Mouse (Mus musculus) limb, embryonic 10.5 days (tissue): ENCODE results near the gene Ccdc182. TPM values are rescaled to one million over a fixed set of nuclear protein-coding genes. Genes with fewer than 3 reads are reported as not detected.

Experiments
- DNase-seq: peaks from one replicate; pipeline ENCODE4 v3.0.0-alpha.2; 2017; ENCODE audit warnings: low spot score
- H3K27ac ChIP-seq: fragments of 300-500 bp; sonication (generic); 2 replicates; pipeline ENCODE4 v1.5.1; 2016; ENCODE audit warnings: mild to moderate bottlenecking
- H3K27me3 ChIP-seq: fragments of 300-500 bp; sonication (generic); 2 replicates; pipeline ENCODE4 v1.6.1; 2016; ENCODE audit warnings: low read depth, mild to moderate bottlenecking; ENCODE audit not compliant: poor library complexity, severe bottlenecking
- H3K36me3 ChIP-seq: fragments of 300-500 bp; sonication (generic); 2 replicates; pipeline ENCODE4 v1.6.1; 2016; ENCODE audit warnings: mild to moderate bottlenecking, moderate library complexity
- H3K4me1 ChIP-seq: fragments of 300-500 bp; sonication (generic); 2 replicates; pipeline ENCODE4 v1.6.1; 2016
- H3K4me3 ChIP-seq: fragments of 300-500 bp; sonication (generic); 2 replicates; pipeline ENCODE4 v1.5.1; 2016; ENCODE audit warnings: mild to moderate bottlenecking, moderate library complexity
- H3K9me3 ChIP-seq: fragments of 300-500 bp; sonication (generic); replicated peaks from 2 replicates; pipeline ENCODE4 v1.6.1; 2016; ENCODE audit warnings: mild to moderate bottlenecking
- WGBS: fragments of 180-500 bp; shearing (Covaris S2); methylation state at CpG from one replicate; pipeline ENCODE4 v1.1.7; 2016; 5-methylcytosine and 5-hydroxymethylcytosine counted together
- polyA plus RNA-seq: library from polyadenylated mRNA; unstranded; fragments of >200 nt; fragmentation: Nextera tagmentation; extraction: Ambion mirVana; gene quantifications from 2 replicates; pipeline ENCODE4 v1.2.1, GENCODE M21; 2016

The Ccdc182 gene
- polyA plus RNA-seq, 1 experiment from 2014 or later, result not detected

- H3K4me3 ChIP-seq, result no peak overlapping the region
- H3K9me3 ChIP-seq, result no peaks in the 10 kb centered on the region
- no peak for DNase-seq
- 36% methylated on average over 12 of the region's 12 CpGs for WGBS
- no peaks in the 10 kb centered on the region for H3K36me3 ChIP-seq
- H3K27me3 ChIP-seq, result peaks cover 43% of the 10 kb centered on the region
- 0 out of 2 replicates have a peak overlapping the region, but pooled peaks have one; percentile 19 for H3K27ac ChIP-seq
- H3K4me1 ChIP-seq, result peaks cover 23% of the 10 kb centered on the region
These were observed 5.0 kb upstream of the Ccdc182 start for GRCm38 (mm10) chr11:88288805-88289340.

GRCm38 (mm10) chr11:88291245-88291644, 2.6 kb upstream of the Ccdc182 start:
- no peak for DNase-seq
- peaks cover 61% of the 10 kb centered on the region for H3K27me3 ChIP-seq
- H3K9me3 ChIP-seq, result no peaks in the 10 kb centered on the region
- H3K36me3 ChIP-seq, result no peaks in the 10 kb centered on the region
- no peak overlapping the region for H3K4me3 ChIP-seq
- WGBS, result 66% methylated on average over 4 of the region's 4 CpGs
- peaks cover 43% of the 10 kb centered on the region for H3K4me1 ChIP-seq
- H3K27ac ChIP-seq, result no peak overlapping the region

DNA sequence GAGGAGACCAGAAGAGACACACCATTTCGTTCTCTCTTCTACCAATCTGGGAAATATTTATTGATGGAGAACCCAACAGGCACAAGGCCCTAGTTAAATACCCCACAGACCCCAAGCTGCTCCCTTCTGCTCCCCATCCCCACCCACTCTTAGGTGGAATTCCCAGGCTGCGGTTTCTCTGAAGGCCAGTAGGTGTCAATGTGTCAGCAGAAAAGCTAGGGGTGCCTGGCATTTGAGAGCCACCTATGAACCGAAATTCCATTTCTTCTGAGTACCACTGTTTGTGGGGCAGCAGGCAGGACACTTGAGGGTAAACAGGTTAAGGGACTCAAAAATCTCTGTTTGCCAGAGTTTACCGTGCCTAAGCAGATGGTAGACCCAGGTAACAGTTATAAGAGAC, 2.2 kb upstream of the Ccdc182 start:
- no peak overlapping the region for H3K4me3 ChIP-seq
- no peaks in the 10 kb centered on the region for H3K36me3 ChIP-seq
- WGBS, result 33% methylated on average over 4 of the region's 4 CpGs
- H3K9me3 ChIP-seq, result no peaks in the 10 kb centered on the region
- H3K27ac ChIP-seq, result no peak overlapping the region
- peaks cover 66% of the 10 kb centered on the region for H3K27me3 ChIP-seq
- no peak for DNase-seq
- H3K4me1 ChIP-seq, result peaks cover 45% of the 10 kb centered on the region

DNA sequence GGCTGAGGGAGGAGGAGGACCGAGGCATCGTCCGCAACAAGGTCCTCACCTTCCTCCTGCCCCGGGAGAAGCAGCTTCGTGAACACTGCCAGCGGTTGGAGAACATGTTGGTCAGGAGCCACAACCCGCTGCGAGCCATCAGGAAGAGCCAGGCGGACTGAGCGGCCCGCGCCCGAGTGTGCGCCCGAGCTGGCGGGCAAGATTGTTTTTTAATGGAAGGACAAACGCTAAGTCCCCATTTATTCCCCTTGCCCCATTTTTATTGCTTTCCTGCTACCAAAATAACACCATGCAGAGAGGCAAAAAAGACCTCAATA, 494 bp downstream of the Ccdc182 start:
- no peaks in the 10 kb centered on the region for H3K36me3 ChIP-seq
- H3K4me1 ChIP-seq, result peaks cover 47% of the 10 kb centered on the region
- peak overlapping the region; percentile 71 for H3K27ac ChIP-seq
- no peaks in the 10 kb centered on the region for H3K9me3 ChIP-seq
- WGBS, result 20% methylated on average over 17 of the region's 17 CpGs
- peak overlapping the region; percentile 47 for H3K4me3 ChIP-seq
- no peak for DNase-seq
- H3K27me3 ChIP-seq, result peaks cover 46% of the 10 kb centered on the region

- WGBS, result 60% methylated on average over 5 of the region's 5 CpGs
- peak overlapping the region; percentile 22; the same call in 1 of the 2 replicates for H3K27ac ChIP-seq
- no peaks in the 10 kb centered on the region for H3K36me3 ChIP-seq
- peaks cover 47% of the 10 kb centered on the region for H3K4me1 ChIP-seq
- peaks cover 46% of the 10 kb centered on the region for H3K27me3 ChIP-seq
- no peak for DNase-seq
- H3K9me3 ChIP-seq, result no peaks in the 10 kb centered on the region
- no peak overlapping the region for H3K4me3 ChIP-seq
These were observed 1.4 kb downstream of the Ccdc182 start for GRCm38 (mm10) chr11:88295298-88295697.

DNA sequence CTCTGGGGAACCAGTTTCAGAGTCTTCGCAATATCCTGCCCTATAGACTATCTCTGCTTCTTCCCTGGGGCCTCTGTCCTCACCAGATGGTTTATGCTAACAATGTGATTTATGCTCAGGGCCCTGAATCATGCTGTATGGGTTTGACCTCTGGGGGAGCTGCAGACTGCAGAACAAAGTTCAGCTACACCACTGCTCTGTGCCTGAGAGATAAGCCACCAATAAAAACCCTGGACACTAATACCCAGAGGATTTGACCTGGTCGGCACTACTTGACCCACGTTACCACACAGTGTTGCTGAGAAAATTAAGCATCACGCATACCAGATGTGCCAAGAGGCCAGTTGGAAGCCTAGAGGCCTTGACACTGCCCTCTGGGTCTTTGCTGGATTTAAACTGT, 3.7 kb downstream of the Ccdc182 start:
- H3K27me3 ChIP-seq, result peaks cover 48% of the 10 kb centered on the region

DNA sequence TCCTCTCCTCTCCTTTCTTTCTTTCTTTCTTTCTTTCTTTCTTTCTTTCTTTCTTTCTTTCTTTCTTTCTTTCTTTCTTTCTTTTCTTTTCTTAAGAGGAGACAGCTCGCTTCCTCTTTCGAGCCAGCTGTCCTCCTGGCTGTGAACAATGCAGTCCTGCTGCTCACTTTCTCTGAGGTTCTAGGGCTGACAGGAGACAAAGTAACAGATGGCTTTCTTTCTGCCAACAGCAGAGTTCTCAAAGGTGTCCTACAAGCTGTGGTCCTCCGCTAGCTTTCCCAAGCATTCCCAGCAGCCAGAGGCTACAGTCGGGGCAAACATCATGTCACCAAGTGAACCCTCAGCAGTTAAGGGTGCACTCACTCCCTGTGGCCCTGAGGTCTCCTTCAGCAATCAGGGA, 5.5 kb downstream of the Ccdc182 start:
- peaks cover 35% of the 10 kb centered on the region for H3K27me3 ChIP-seq
- H3K4me1 ChIP-seq, result peaks cover 42% of the 10 kb centered on the region
- no peak for DNase-seq
- no peak overlapping the region for H3K27ac ChIP-seq
- H3K36me3 ChIP-seq, result no peaks in the 10 kb centered on the region
- no peaks in the 10 kb centered on the region for H3K9me3 ChIP-seq
- no peak overlapping the region for H3K4me3 ChIP-seq
- WGBS, result 91% methylated on average over 4 of the region's 4 CpGs

More for the DNA sequence above, 3.7 kb downstream of the Ccdc182 start:
- no peaks in the 10 kb centered on the region for H3K9me3 ChIP-seq
- H3K27ac ChIP-seq, result no peak overlapping the region
- H3K4me1 ChIP-seq, result peaks cover 54% of the 10 kb centered on the region
- H3K36me3 ChIP-seq, result no peaks in the 10 kb centered on the region
- no peak for DNase-seq
- no peak overlapping the region for H3K4me3 ChIP-seq
- 15% methylated on average over 4 of the region's 4 CpGs for WGBS

- Histone ChIP-seq H3K27ac (no peak overlapping the region), H3K9me3 (no peaks in the 10 kb centered on the region), H3K4me3 (no peak overlapping the region), H3K4me1 (peaks cover 22% of the 10 kb centered on the region), H3K36me3 (no peaks in the 10 kb centered on the region), H3K27me3 (peaks cover 15% of the 10 kb centered on the region)
- peak; percentile 56 for DNase-seq
- 42% methylated on average over 6 of the region's 6 CpGs for WGBS
These were observed 7.8 kb downstream of the Ccdc182 start for GRCm38 (mm10) chr11:88301619-88302018.

DNA sequence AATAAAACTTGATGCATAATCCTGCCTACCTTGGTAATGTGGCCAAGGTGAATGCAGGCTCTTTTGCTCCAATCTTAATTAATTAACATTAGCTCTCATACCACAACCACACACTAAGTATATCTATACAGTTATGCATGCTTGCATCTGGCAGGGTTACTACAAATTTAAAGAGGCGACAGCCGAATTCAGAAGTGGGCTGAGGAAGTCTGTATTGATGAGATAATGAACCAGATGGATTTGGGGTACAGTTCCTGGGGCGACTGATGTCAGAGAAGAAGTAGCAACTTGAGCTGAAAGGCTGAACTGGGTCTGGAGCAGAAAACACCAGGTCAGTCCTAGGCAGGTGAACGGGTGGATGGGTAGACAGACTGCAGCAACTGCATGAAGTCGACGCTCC, 11.9 kb downstream of the Ccdc182 start:
- H3K36me3 ChIP-seq, result no peaks in the 10 kb centered on the region
- no peak for DNase-seq
- 87% methylated on average over 6 of the region's 6 CpGs for WGBS
- H3K4me1 ChIP-seq, result peaks cover 29% of the 10 kb centered on the region
- H3K4me3 ChIP-seq, result no peak overlapping the region
- H3K9me3 ChIP-seq, result no peaks in the 10 kb centered on the region
- H3K27ac ChIP-seq, result no peak overlapping the region
- H3K27me3 ChIP-seq, result peaks cover 11% of the 10 kb centered on the region

DNA sequence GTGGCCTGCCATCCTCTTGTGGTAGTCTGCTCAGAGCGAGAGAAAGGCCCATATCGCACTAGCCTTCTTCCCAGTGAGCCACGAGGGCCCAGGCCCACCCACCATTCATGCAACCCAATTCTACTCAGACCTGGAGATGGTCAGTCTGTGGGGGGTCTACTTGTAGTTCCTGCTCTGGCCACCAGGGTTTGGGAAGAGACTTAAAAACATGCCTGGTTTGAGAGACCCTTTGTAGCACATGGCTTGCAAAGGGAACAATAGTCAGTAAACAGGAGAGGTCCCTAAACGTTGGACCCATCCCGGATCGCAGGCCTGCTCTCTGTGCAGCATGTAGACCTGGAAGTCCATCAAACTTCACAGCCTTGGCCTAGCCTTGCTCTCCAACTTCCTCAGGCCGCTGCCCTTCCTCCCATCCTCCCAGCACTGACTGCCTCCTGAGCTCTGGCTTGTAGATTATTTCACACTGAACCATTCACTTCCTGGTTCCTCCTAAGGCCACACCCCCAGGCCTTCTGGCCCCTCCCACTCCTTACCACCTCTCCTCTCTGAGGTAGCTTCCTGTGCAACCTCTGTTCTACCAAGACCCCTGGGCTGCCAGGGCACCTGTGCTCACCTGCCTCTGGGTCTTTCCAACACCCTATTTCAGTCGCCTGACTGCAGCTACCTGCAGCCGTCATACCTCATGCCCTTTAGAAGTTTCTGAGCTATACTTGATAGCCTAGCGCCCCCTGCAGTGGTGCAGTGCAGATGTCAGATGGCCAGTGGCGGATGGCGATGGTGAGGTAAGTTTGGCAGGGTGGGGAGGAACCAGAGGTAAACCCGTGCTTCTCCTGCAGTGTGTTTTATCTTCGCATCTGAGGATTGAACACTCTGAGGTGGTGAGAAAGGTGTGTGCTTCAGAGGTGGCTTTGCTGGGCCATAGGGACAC, 14.0 kb downstream of the Ccdc182 start:
- 75% methylated on average over 14 of the region's 14 CpGs for WGBS

GRCm38 (mm10) chr11:88309059-88309700, 15.3 kb downstream of the Ccdc182 start:
- Histone ChIP-seq H3K4me1 (peaks cover 43% of the 10 kb centered on the region), H3K36me3 (no peaks in the 10 kb centered on the region), H3K9me3 (no peaks in the 10 kb centered on the region), H3K27ac (peak overlapping the region; percentile 56; the same call in 1 of the 2 replicates), H3K4me3 (no peak overlapping the region), H3K27me3 (peaks cover 28% of the 10 kb centered on the region)
- 66% methylated on average over 10 of the region's 10 CpGs for WGBS
- no peak for DNase-seq

More for the DNA sequence above, 14.0 kb downstream of the Ccdc182 start:
- peaks cover 32% of the 10 kb centered on the region for H3K4me1 ChIP-seq
- peaks cover 26% of the 10 kb centered on the region for H3K27me3 ChIP-seq
- H3K9me3 ChIP-seq, result no peaks in the 10 kb centered on the region
- no peak overlapping the region for H3K4me3 ChIP-seq
- H3K36me3 ChIP-seq, result no peaks in the 10 kb centered on the region
- DNase-seq, result no peak
- H3K27ac ChIP-seq, result no peak overlapping the region

GRCm38 (mm10) chr11:88310773-88311172, 16.9 kb downstream of the Ccdc182 start:
- Histone ChIP-seq H3K4me3 (no peak overlapping the region), H3K9me3 (no peaks in the 10 kb centered on the region), H3K27me3 (peaks cover 34% of the 10 kb centered on the region), H3K4me1 (peaks cover 51% of the 10 kb centered on the region), H3K27ac (peak overlapping the region; percentile 54; the same call in 1 of the 2 replicates), H3K36me3 (no peaks in the 10 kb centered on the region)
- no peak for DNase-seq
- 59% methylated on average over 6 of the region's 6 CpGs for WGBS

GRCm38 (mm10) chr11:88311606-88312005, 17.7 kb downstream of the Ccdc182 start:
- Histone ChIP-seq H3K27me3 (peaks cover 34% of the 10 kb centered on the region), H3K36me3 (no peaks in the 10 kb centered on the region), H3K4me1 (peaks cover 51% of the 10 kb centered on the region), H3K4me3 (no peak overlapping the region), H3K9me3 (no peaks in the 10 kb centered on the region), H3K27ac (no peak overlapping the region)
- WGBS, result 73% methylated on average over 7 of the region's 7 CpGs
- no peak for DNase-seq
